Mouse (Mus musculus) kidney, adult 2 months (tissue): ENCODE results near the gene Dgki. TPM values are rescaled to one million over a fixed set of nuclear protein-coding genes. Genes with fewer than 3 reads are reported as not detected.

Experiments
- DNase-seq: peaks from one replicate; pipeline ENCODE4 v3.0.0; 2021
- H3K27ac ChIP-seq: fragments of 200-500 bp; 2 replicates; pipeline ENCODE4 v1.5.1; 2012; ENCODE audit warnings: low read depth, low read length, control low read depth, inconsistent platforms; ENCODE audit not compliant: insufficient read depth
- H3K27me3 ChIP-seq: fragments of 200-500 bp; replicated peaks from 2 replicates; pipeline ENCODE4 v1.6.1; 2012; ENCODE audit warnings: mild to moderate bottlenecking, moderate library complexity, low read length, inconsistent platforms; ENCODE audit not compliant: control insufficient read depth, insufficient read depth
- H3K36me3 ChIP-seq: fragments of 200-500 bp; 2 replicates; pipeline ENCODE4 v1.6.1; 2012; ENCODE audit warnings: mild to moderate bottlenecking, moderate library complexity, low read length, inconsistent platforms; ENCODE audit not compliant: control insufficient read depth, insufficient read depth
- H3K4me1 ChIP-seq: fragments of 200-500 bp; 2 replicates; pipeline ENCODE4 v1.6.1; 2011; ENCODE audit warnings: low read length; ENCODE audit not compliant: control insufficient read depth, insufficient read depth
- H3K4me3 ChIP-seq: fragments of 200-500 bp; 2 replicates; pipeline ENCODE4 v1.5.1; 2011; ENCODE audit warnings: mild to moderate bottlenecking, low read depth, low read length, control low read depth; ENCODE audit not compliant: insufficient read depth
- CTCF ChIP-seq: fragments of 200-500 bp; conservative IDR thresholded peaks from 2 replicates; pipeline ENCODE4 v1.5.1; 2011; ENCODE audit warnings: low read depth, mild to moderate bottlenecking, control low read depth, low read length, moderate library complexity, mixed read lengths; ENCODE audit not compliant: insufficient read depth, insufficient read length
- POLR2A ChIP-seq: fragments of 200-500 bp; IDR thresholded peaks from one replicate; pipeline ENCODE4 v1.6.1; 2011; ENCODE audit warnings: low read depth, low read length, control low read depth
- WGBS: fragments of 180-500 bp; shearing (Covaris S2); methylation state at CpG from one replicate; pipeline ENCODE4 v1.1.7; 2018; 5-methylcytosine and 5-hydroxymethylcytosine counted together
- polyA plus RNA-seq: library from polyadenylated mRNA; depleted of rRNA; stranded (reverse); fragments of >200 nt; gene quantifications from 2 replicates; pipeline ENCODE4 v1.2.3, GENCODE M21; 2012

The Dgki gene
- polyA plus RNA-seq, 1 experiment = 0.05 TPM

GRCm38 (mm10) chr6:37298982-37299381, 1.0 kb downstream of the Dgki start:
- no peaks in the 10 kb centered on the region for H3K4me1 ChIP-seq
- no peak overlapping the region for H3K27ac ChIP-seq
- WGBS = 34% methylated on average over 4 of the region's 4 CpGs
- no peak for DNase-seq
- no peaks in the 10 kb centered on the region for H3K36me3 ChIP-seq
- peaks cover 6% of the 10 kb centered on the region; the same call in 1 of the 2 replicates for H3K27me3 ChIP-seq
- H3K4me3 ChIP-seq = no peak overlapping the region
- TF ChIP-seq CTCF (no peak), POLR2A (no peak)

- TF ChIP-seq CTCF (no peak), POLR2A (no peak)
- WGBS = 69% methylated on average over 8 of the region's 8 CpGs
- no peak overlapping the region for H3K4me3 ChIP-seq
- no peaks in the 10 kb centered on the region for H3K4me1 ChIP-seq
- peaks cover 6% of the 10 kb centered on the region; the same call in 1 of the 2 replicates for H3K27me3 ChIP-seq
- no peaks in the 10 kb centered on the region for H3K36me3 ChIP-seq
- no peak for DNase-seq
- no peak overlapping the region for H3K27ac ChIP-seq
These were observed 2.1 kb downstream of the Dgki start for GRCm38 (mm10) chr6:37297744-37298482.

DNA sequence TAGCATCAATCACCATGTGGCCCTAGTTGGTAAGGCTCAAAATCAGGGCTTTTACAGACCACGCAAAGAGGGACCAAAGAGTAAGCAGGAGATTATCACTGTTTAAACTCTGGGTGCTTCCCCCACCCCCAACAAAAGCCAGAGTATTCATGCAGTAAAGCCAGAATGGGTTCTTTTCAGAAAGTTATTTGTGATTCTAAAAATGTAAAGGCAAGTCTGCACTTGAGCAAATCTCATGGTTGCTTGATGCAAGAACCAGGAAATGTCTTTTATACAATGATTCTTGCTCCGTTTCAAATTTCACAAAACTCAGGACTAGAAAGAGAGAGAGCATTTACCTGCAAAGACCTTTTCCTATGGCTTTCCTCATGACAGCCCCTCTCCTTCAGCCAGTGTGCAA, 7.9 kb downstream of the Dgki start:
- TF ChIP-seq CTCF (no peak), POLR2A (no peak)
- 89% methylated on average over 2 of the region's 2 CpGs for WGBS
- DNase-seq = no peak
- H3K36me3 ChIP-seq = no peaks in the 10 kb centered on the region
- no peaks in the 10 kb centered on the region for H3K27me3 ChIP-seq
- no peak overlapping the region for H3K27ac ChIP-seq
- H3K4me1 ChIP-seq = no peaks in the 10 kb centered on the region
- H3K4me3 ChIP-seq = no peak overlapping the region

DNA sequence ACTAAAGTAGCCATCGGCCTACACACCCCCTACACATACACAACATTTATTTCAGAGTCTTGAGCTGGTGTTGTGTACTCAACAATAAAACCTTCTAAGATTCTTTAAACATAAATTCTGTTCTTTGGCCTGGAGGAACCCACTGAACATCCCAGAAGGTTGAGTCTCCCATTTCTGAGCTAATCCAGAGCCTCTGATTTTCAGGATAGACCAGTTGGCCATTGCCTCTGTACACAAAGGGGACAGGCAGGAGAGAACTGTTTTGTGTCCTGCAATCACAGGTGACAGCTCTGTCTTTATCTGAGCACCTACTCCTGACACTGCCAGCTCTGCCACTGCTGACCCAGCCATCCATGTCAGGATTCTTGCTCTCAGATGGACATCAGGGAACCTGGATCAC, 8.8 kb downstream of the Dgki start:
- no peak overlapping the region for H3K4me3 ChIP-seq

DNA sequence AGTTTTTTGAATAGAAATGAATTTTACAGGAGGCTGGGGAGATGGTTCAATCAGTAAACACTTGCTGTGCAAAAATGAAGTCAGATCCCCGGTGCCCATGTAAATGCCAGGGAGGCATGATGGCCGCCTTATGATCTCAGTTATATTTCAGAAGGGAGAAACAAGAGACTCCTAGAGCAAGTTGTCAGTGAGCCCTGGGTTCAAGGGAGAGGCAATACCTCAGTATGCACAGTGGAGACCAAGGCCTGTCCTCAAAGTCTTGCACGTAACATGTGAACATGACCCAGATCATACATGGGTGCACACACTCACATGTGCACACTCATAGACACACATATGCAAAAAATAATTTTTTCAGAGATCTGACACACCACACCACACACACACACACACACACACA, 9.3 kb downstream of the Dgki start:
- TF ChIP-seq CTCF (no peak), POLR2A (no peak)
- Histone ChIP-seq H3K27me3 (no peaks in the 10 kb centered on the region), H3K4me3 (no peak overlapping the region), H3K27ac (no peak overlapping the region), H3K36me3 (no peaks in the 10 kb centered on the region), H3K4me1 (no peaks in the 10 kb centered on the region)
- no peak for DNase-seq
- 98% methylated on average over 3 of the region's 3 CpGs for WGBS

More for the DNA sequence above, 8.8 kb downstream of the Dgki start:
- H3K4me1 ChIP-seq = no peaks in the 10 kb centered on the region
- no peaks in the 10 kb centered on the region for H3K27me3 ChIP-seq
- WGBS = 97% methylated on average over 1 of the region's 1 CpGs
- no peaks in the 10 kb centered on the region for H3K36me3 ChIP-seq
- no peak for DNase-seq
- TF ChIP-seq POLR2A (no peak), CTCF (no peak)
- H3K27ac ChIP-seq = no peak overlapping the region

GRCm38 (mm10) chr6:37286134-37286533, 13.8 kb downstream of the Dgki start:
- Histone ChIP-seq H3K4me1 (no peaks in the 10 kb centered on the region), H3K27ac (no peak overlapping the region), H3K4me3 (no peak overlapping the region), H3K36me3 (no peaks in the 10 kb centered on the region), H3K27me3 (no peaks in the 10 kb centered on the region)
- no peak for DNase-seq
- no peak for TF ChIP-seq CTCF
- 91% methylated on average over 4 of the region's 4 CpGs for WGBS

GRCm38 (mm10) chr6:37284879-37285278, 15.1 kb downstream of the Dgki start:
- H3K27me3 ChIP-seq = no peaks in the 10 kb centered on the region
- WGBS = 95% methylated on average over 9 of the region's 9 CpGs

More at GRCm38 (mm10) chr6:37284879-37285278, 15.1 kb downstream of the Dgki start:
- Histone ChIP-seq H3K36me3 (no peaks in the 10 kb centered on the region), H3K4me3 (no peak overlapping the region), H3K27ac (no peak overlapping the region), H3K4me1 (no peaks in the 10 kb centered on the region)
- TF ChIP-seq POLR2A = no peak
- TF ChIP-seq CTCF = no peak
- no peak for DNase-seq
